Mouse (Mus musculus): ENCODE results near the gene Serpind1. TPM values are rescaled to one million over a fixed set of nuclear protein-coding genes. Genes with fewer than 3 reads are reported as not detected.

The Serpind1 gene
- polyA plus RNA-seq (2015; fragmentation: Nextera tagmentation; extraction: Ambion mirVana) = 0.83 and 0.88 TPM in 2 replicates

GRCm38 (mm10) chr16:17331116-17331515, at the start of gene Serpind1:
Serpind1 (plus strand) TSS chr16:17331371.
- 74% methylated on average over 2 of the region's 2 CpGs for WGBS

GRCm38 (mm10) chr16:17283151-17283550, 48.0 kb upstream of the Serpind1 start:
- Histone ChIP-seq H3K4me1 (peaks cover 2% of the 10 kb centered on the region; the same call in 1 of the 2 replicates), H3K4me3 (no peak overlapping the region), H3K27ac (no peak overlapping the region), H3K9me3 (no peaks in the 10 kb centered on the region), H3K9ac (no peak overlapping the region), H3K27me3 (peaks cover 16% of the 10 kb centered on the region), H3K36me3 (peaks cover 89% of the 10 kb centered on the region), H3K4me2 (replicated peaks) (no peak overlapping the region)
- ATAC-seq (ENCODE audit: low FRiP score, low read depth) = no peak
- WGBS = 82% methylated on average over 6 of the region's 6 CpGs

More at GRCm38 (mm10) chr16:17331116-17331515, at the start of gene Serpind1:
- Histone ChIP-seq H3K4me1 (no peaks in the 10 kb centered on the region), H3K36me3 (peaks cover 20% of the 10 kb centered on the region), H3K27ac (no peak within 1 kb of the TSS), H3K4me2 (replicated peaks) (no peak within 1 kb of the TSS), H3K9me3 (no peaks in the 10 kb centered on the region), H3K4me3 (no peak within 1 kb of the TSS), H3K9ac (no peak within 1 kb of the TSS), H3K27me3 (no peaks in the 10 kb centered on the region)
- no peak for ATAC-seq (ENCODE audit: low FRiP score, low read depth)

- no peaks in the 10 kb centered on the region for H3K4me1 ChIP-seq
- 92% methylated on average over 2 of the region's 2 CpGs for WGBS
- no peak overlapping the region for H3K27ac ChIP-seq
- H3K9ac ChIP-seq = no peak overlapping the region
- no peak overlapping the region for H3K4me2 ChIP-seq (replicated peaks)
- H3K4me3 ChIP-seq = no peak overlapping the region
- H3K27me3 ChIP-seq = no peaks in the 10 kb centered on the region
- H3K36me3 ChIP-seq = peaks cover 84% of the 10 kb centered on the region
- H3K9me3 ChIP-seq = no peaks in the 10 kb centered on the region
- ATAC-seq (ENCODE audit: low FRiP score, low read depth) = no peak
These were observed 44.1 kb upstream of the Serpind1 start for GRCm38 (mm10) chr16:17287103-17287502.

- Histone ChIP-seq H3K9ac (no peak overlapping the region), H3K27ac (no peak overlapping the region), H3K4me1 (no peaks in the 10 kb centered on the region), H3K27me3 (no peaks in the 10 kb centered on the region), H3K4me3 (no peak overlapping the region), H3K9me3 (no peaks in the 10 kb centered on the region), H3K36me3 (peaks cover 73% of the 10 kb centered on the region), H3K4me2 (replicated peaks) (no peak overlapping the region)
- WGBS = 94% methylated on average over 2 of the region's 2 CpGs
- no peak for ATAC-seq (ENCODE audit: low FRiP score, low read depth)
These were observed 40.2 kb upstream of the Serpind1 start for GRCm38 (mm10) chr16:17291016-17291415.

- Histone ChIP-seq H3K27me3 (no peaks in the 10 kb centered on the region), H3K4me3 (no peak overlapping the region), H3K36me3 (peaks cover 74% of the 10 kb centered on the region), H3K27ac (no peak overlapping the region), H3K4me2 (replicated peaks) (no peak overlapping the region), H3K9me3 (no peaks in the 10 kb centered on the region), H3K4me1 (no peaks in the 10 kb centered on the region), H3K9ac (no peak overlapping the region)
- no peak for ATAC-seq (ENCODE audit: low FRiP score, low read depth)
- 2% methylated on average over 2 of the region's 2 CpGs for WGBS
These were observed 38.4 kb upstream of the Serpind1 start for GRCm38 (mm10) chr16:17292751-17293150.

GRCm38 (mm10) chr16:17300818-17301217, 30.4 kb upstream of the Serpind1 start:
- no peaks in the 10 kb centered on the region for H3K4me1 ChIP-seq
- no peak overlapping the region for H3K27ac ChIP-seq
- no peak overlapping the region for H3K4me2 ChIP-seq (replicated peaks)
- no peak overlapping the region for H3K9ac ChIP-seq
- no peaks in the 10 kb centered on the region for H3K9me3 ChIP-seq
- peaks cover 94% of the 10 kb centered on the region for H3K36me3 ChIP-seq
- H3K4me3 ChIP-seq = no peak overlapping the region
- ATAC-seq (ENCODE audit: low FRiP score, low read depth) = no peak
- WGBS = 98% methylated on average over 3 of the region's 3 CpGs
- H3K27me3 ChIP-seq = no peaks in the 10 kb centered on the region

GRCm38 (mm10) chr16:17303521-17304245, 27.5 kb upstream of the Serpind1 start:
- Histone ChIP-seq H3K27me3 (no peaks in the 10 kb centered on the region), H3K27ac (no peak overlapping the region), H3K9me3 (no peaks in the 10 kb centered on the region), H3K4me3 (no peak overlapping the region), H3K4me2 (replicated peaks) (no peak overlapping the region), H3K4me1 (no peaks in the 10 kb centered on the region), H3K36me3 (peaks cover 89% of the 10 kb centered on the region), H3K9ac (no peak overlapping the region)
- 86% methylated on average over 5 of the region's 5 CpGs for WGBS
- ATAC-seq (ENCODE audit: low FRiP score, low read depth) = no peak

GRCm38 (mm10) chr16:17307461-17307860, 23.7 kb upstream of the Serpind1 start:
- H3K36me3 ChIP-seq = peaks cover 83% of the 10 kb centered on the region
- no peak overlapping the region for H3K4me2 ChIP-seq (replicated peaks)
- H3K4me1 ChIP-seq = no peaks in the 10 kb centered on the region
- WGBS = 96% methylated on average over 5 of the region's 5 CpGs
- no peak overlapping the region for H3K4me3 ChIP-seq
- no peaks in the 10 kb centered on the region for H3K9me3 ChIP-seq
- no peak for ATAC-seq (ENCODE audit: low FRiP score, low read depth)
- H3K9ac ChIP-seq = no peak overlapping the region
- no peaks in the 10 kb centered on the region for H3K27me3 ChIP-seq
- no peak overlapping the region for H3K27ac ChIP-seq

- Histone ChIP-seq H3K4me3 (no peak overlapping the region), H3K4me1 (no peaks in the 10 kb centered on the region), H3K36me3 (peaks cover 81% of the 10 kb centered on the region), H3K9ac (no peak overlapping the region), H3K4me2 (replicated peaks) (no peak overlapping the region), H3K27ac (no peak overlapping the region), H3K27me3 (no peaks in the 10 kb centered on the region), H3K9me3 (no peaks in the 10 kb centered on the region)
- WGBS = 92% methylated on average over 10 of the region's 10 CpGs
- ATAC-seq (ENCODE audit: low FRiP score, low read depth) = no peak
These were observed 22.1 kb upstream of the Serpind1 start for GRCm38 (mm10) chr16:17309036-17309435.

GRCm38 (mm10) chr16:17312531-17312930, 18.6 kb upstream of the Serpind1 start:
- H3K4me2 ChIP-seq (replicated peaks) = no peak overlapping the region
- H3K4me1 ChIP-seq = no peaks in the 10 kb centered on the region
- no peak overlapping the region for H3K9ac ChIP-seq
- H3K9me3 ChIP-seq = no peaks in the 10 kb centered on the region
- peaks cover 88% of the 10 kb centered on the region for H3K36me3 ChIP-seq
- WGBS = 92% methylated on average over 5 of the region's 5 CpGs
- no peak overlapping the region for H3K4me3 ChIP-seq
- no peaks in the 10 kb centered on the region for H3K27me3 ChIP-seq
- no peak overlapping the region for H3K27ac ChIP-seq
- ATAC-seq (ENCODE audit: low FRiP score, low read depth) = no peak

- Histone ChIP-seq H3K4me1 (no peaks in the 10 kb centered on the region), H3K9me3 (no peaks in the 10 kb centered on the region), H3K9ac (no peak overlapping the region), H3K4me3 (no peak overlapping the region), H3K27ac (no peak overlapping the region), H3K4me2 (replicated peaks) (no peak overlapping the region), H3K27me3 (no peaks in the 10 kb centered on the region), H3K36me3 (peaks cover 79% of the 10 kb centered on the region)
- ATAC-seq (ENCODE audit: low FRiP score, low read depth) = no peak
- WGBS = 94% methylated on average over 7 of the region's 7 CpGs
These were observed 14.6 kb upstream of the Serpind1 start for GRCm38 (mm10) chr16:17316554-17316953.

GRCm38 (mm10) chr16:17321481-17321880, 9.7 kb upstream of the Serpind1 start:
- no peak overlapping the region for H3K9ac ChIP-seq
- H3K27me3 ChIP-seq = no peaks in the 10 kb centered on the region
- H3K9me3 ChIP-seq = no peaks in the 10 kb centered on the region
- H3K36me3 ChIP-seq = peaks cover 80% of the 10 kb centered on the region
- no peaks in the 10 kb centered on the region for H3K4me1 ChIP-seq
- no peak for ATAC-seq (ENCODE audit: low FRiP score, low read depth)
- 76% methylated on average over 5 of the region's 5 CpGs for WGBS
- H3K27ac ChIP-seq = no peak overlapping the region
- H3K4me2 ChIP-seq (replicated peaks) = no peak overlapping the region
- no peak overlapping the region for H3K4me3 ChIP-seq

GRCm38 (mm10) chr16:17324745-17325144, 6.4 kb upstream of the Serpind1 start:
- H3K4me3 ChIP-seq = no peak overlapping the region
- no peaks in the 10 kb centered on the region for H3K27me3 ChIP-seq
- no peak overlapping the region for H3K9ac ChIP-seq
- no peak overlapping the region for H3K4me2 ChIP-seq (replicated peaks)
- no peaks in the 10 kb centered on the region for H3K9me3 ChIP-seq
- peaks cover 59% of the 10 kb centered on the region for H3K36me3 ChIP-seq
- no peak overlapping the region for H3K27ac ChIP-seq
- 93% methylated on average over 5 of the region's 5 CpGs for WGBS
- ATAC-seq (ENCODE audit: low FRiP score, low read depth) = no peak
- H3K4me1 ChIP-seq = no peaks in the 10 kb centered on the region

Data from limb, embryonic 13.5 days (tissue).